Mouse (Mus musculus): Measurements from ENCODE around the gene Kpna4. TPM values are rescaled to one million over a fixed set of nuclear protein-coding genes. Genes with fewer than 3 reads are reported as not detected.

Gene Kpna4
- total and polyA plus RNA-seq, 2 experiments from 2014 or later = 18.6 to 31.3 TPM

- no peaks in the 10 kb centered on the region for H3K9me3 ChIP-seq (replicated peaks; ENCODE audit: control insufficient read depth, low read length)
- H3K27me3 ChIP-seq (ENCODE audit: control insufficient read depth, insufficient read depth, low read length) = no peaks in the 10 kb centered on the region
- no peaks in the 10 kb centered on the region for H3K36me3 ChIP-seq (replicated peaks; ENCODE audit: control insufficient read depth, insufficient read depth, low read length)
- TF ChIP-seq EP300 (IDR thresholded peaks at IDR 0.05; ENCODE audit: low read depth) (no peak), CTCF (IDR thresholded peaks at IDR 0.05; ENCODE audit: low read depth) (no peak)
- DNase-seq (ENCODE audit: low spot score) (no peak), ATAC-seq (ENCODE audit: insufficient read depth, low read depth) (no peak)
- H3K4me3 ChIP-seq (ENCODE audit: low read depth, low read length) = no peak overlapping the region
- H3K4me2 ChIP-seq (ENCODE audit: low read depth, low read length) = no peak overlapping the region
- no peak overlapping the region for H3K27ac ChIP-seq (ENCODE audit: low read depth)
- no peak overlapping the region for H3K9ac ChIP-seq (replicated peaks; ENCODE audit: low read depth, low read length)
- WGBS = 73% methylated on average over 6 of the region's 6 CpGs
- no peaks in the 10 kb centered on the region for H3K4me1 ChIP-seq (ENCODE audit: control insufficient read depth, insufficient read depth)
Measured at GRCm38 (mm10) chr3:69163057-69163456, 36.1 kb upstream of the Kpna4 start.

DNA sequence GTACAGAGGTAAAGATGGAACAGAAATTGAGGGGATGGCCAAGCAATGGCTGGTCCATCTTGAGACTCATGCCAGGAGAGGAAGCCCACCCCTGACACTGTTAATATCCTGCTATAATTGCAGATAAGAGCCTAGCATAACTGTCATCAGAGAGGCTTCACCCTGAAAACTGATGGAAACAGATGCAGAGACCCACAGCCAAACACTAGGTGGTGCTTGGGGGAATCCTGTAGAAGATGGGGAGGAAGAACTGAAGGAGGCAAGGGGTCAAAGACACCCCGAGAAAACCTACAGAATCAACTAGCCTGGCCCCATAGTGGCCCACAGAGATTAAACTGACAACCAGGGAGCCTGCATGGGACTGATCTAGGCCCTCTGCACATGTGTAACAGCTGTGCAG lies 33.5 kb upstream of the Kpna4 start:
- H3K4me3 ChIP-seq (ENCODE audit: low read depth, low read length) = no peak overlapping the region
- H3K4me1 ChIP-seq (ENCODE audit: control insufficient read depth, insufficient read depth) = no peaks in the 10 kb centered on the region
- H3K36me3 ChIP-seq (replicated peaks; ENCODE audit: control insufficient read depth, insufficient read depth, low read length) = no peaks in the 10 kb centered on the region
- no peak overlapping the region for H3K4me2 ChIP-seq (ENCODE audit: low read depth, low read length)
- DNase-seq (ENCODE audit: low spot score) (no peak), ATAC-seq (ENCODE audit: insufficient read depth, low read depth) (no peak)
- no peak for TF ChIP-seq EP300 (IDR thresholded peaks at IDR 0.05; ENCODE audit: low read depth)
- TF ChIP-seq CTCF (IDR thresholded peaks at IDR 0.05; ENCODE audit: low read depth) = no peak
- H3K27ac ChIP-seq (ENCODE audit: low read depth) = no peak overlapping the region
- no peaks in the 10 kb centered on the region for H3K9me3 ChIP-seq (replicated peaks; ENCODE audit: control insufficient read depth, low read length)
- H3K9ac ChIP-seq (replicated peaks; ENCODE audit: low read depth, low read length) = no peak overlapping the region
- no peaks in the 10 kb centered on the region for H3K27me3 ChIP-seq (ENCODE audit: control insufficient read depth, insufficient read depth, low read length)
- 47% methylated on average over 1 of the region's 1 CpGs for WGBS

DNA sequence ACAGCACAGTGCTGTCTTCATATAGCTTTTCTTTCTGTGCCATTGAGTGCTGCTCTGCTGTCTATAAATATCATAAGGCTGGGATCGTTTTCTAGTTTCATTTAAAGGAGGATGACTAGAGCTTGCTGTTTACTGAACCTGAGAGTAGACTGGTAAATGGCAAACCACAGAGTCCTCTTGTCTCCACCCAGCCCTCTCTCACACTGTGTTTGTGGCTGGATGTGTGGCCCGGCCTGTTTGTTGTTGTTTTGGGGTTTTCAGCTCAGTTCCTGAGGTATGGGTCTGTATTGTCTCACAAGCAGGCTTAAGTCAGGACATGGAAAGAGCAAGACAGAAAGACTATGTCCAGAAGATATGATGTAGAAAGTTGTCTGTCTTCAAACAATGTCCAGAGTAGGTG lies 32.6 kb upstream of the Kpna4 start:
- Histone ChIP-seq H3K27me3 (ENCODE audit: control insufficient read depth, insufficient read depth, low read length) (no peaks in the 10 kb centered on the region), H3K36me3 (replicated peaks; ENCODE audit: control insufficient read depth, insufficient read depth, low read length) (no peaks in the 10 kb centered on the region), H3K27ac (ENCODE audit: low read depth) (no peak overlapping the region), H3K4me1 (ENCODE audit: control insufficient read depth, insufficient read depth) (no peaks in the 10 kb centered on the region), H3K4me2 (ENCODE audit: low read depth, low read length) (no peak overlapping the region), H3K4me3 (ENCODE audit: low read depth, low read length) (no peak overlapping the region), H3K9me3 (replicated peaks; ENCODE audit: control insufficient read depth, low read length) (no peaks in the 10 kb centered on the region), H3K9ac (replicated peaks; ENCODE audit: low read depth, low read length) (no peak overlapping the region)
- 56% methylated on average over 2 of the region's 2 CpGs for whole genome bisulfite sequencing
- TF ChIP-seq EP300 (IDR thresholded peaks at IDR 0.05; ENCODE audit: low read depth) = no peak
- TF ChIP-seq CTCF (IDR thresholded peaks at IDR 0.05; ENCODE audit: low read depth) = no peak
- ATAC-seq (ENCODE audit: insufficient read depth, low read depth) = no peak
- DNase-seq (ENCODE audit: low spot score) = no peak

DNA sequence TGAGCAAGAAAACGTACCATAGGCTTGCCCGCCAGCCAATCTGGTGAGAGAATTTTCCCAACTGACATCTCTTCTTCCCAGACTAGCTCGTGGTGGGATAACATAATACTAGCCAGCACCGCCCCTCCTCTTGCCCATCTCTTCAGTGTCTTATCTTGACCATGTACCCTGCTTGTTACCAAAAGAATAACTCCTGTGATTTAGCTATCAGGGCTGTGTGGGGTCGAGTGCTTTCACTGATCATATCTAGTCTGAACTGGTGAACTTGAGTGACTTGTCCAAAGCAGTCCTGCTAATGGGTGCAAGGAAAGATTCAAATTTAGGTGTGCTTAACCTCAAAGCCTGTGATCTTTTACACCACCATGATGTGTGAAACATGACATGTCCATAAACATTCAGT lies 31.0 kb upstream of the Kpna4 start:
- H3K4me2 ChIP-seq (ENCODE audit: low read depth, low read length) = no peak overlapping the region
- TF ChIP-seq CTCF (IDR thresholded peaks at IDR 0.05; ENCODE audit: low read depth) (no peak), EP300 (IDR thresholded peaks at IDR 0.05; ENCODE audit: low read depth) (no peak)
- ATAC-seq (ENCODE audit: insufficient read depth, low read depth) (no peak), DNase-seq (ENCODE audit: low spot score) (no peak)
- no peak overlapping the region for H3K4me3 ChIP-seq (ENCODE audit: low read depth, low read length)
- 59% methylated on average over 5 of the region's 5 CpGs for WGBS
- no peaks in the 10 kb centered on the region for H3K9me3 ChIP-seq (replicated peaks; ENCODE audit: control insufficient read depth, low read length)
- no peaks in the 10 kb centered on the region for H3K36me3 ChIP-seq (replicated peaks; ENCODE audit: control insufficient read depth, insufficient read depth, low read length)
- no peaks in the 10 kb centered on the region for H3K4me1 ChIP-seq (ENCODE audit: control insufficient read depth, insufficient read depth)
- no peaks in the 10 kb centered on the region for H3K27me3 ChIP-seq (ENCODE audit: control insufficient read depth, insufficient read depth, low read length)
- no peak overlapping the region for H3K27ac ChIP-seq (ENCODE audit: low read depth)
- H3K9ac ChIP-seq (replicated peaks; ENCODE audit: low read depth, low read length) = no peak overlapping the region

- Histone ChIP-seq H3K9ac (replicated peaks; ENCODE audit: low read depth, low read length) (no peak overlapping the region), H3K36me3 (replicated peaks; ENCODE audit: control insufficient read depth, insufficient read depth, low read length) (no peaks in the 10 kb centered on the region), H3K4me3 (ENCODE audit: low read depth, low read length) (no peak overlapping the region), H3K4me1 (ENCODE audit: control insufficient read depth, insufficient read depth) (no peaks in the 10 kb centered on the region), H3K27ac (ENCODE audit: low read depth) (no peak overlapping the region), H3K4me2 (ENCODE audit: low read depth, low read length) (no peak overlapping the region), H3K9me3 (replicated peaks; ENCODE audit: control insufficient read depth, low read length) (no peaks in the 10 kb centered on the region), H3K27me3 (ENCODE audit: control insufficient read depth, insufficient read depth, low read length) (no peaks in the 10 kb centered on the region)
- no peak for DNase-seq (ENCODE audit: low spot score)
- 70% methylated on average over 13 of the region's 13 CpGs for WGBS
- TF ChIP-seq CTCF (IDR thresholded peaks at IDR 0.05; ENCODE audit: low read depth) (no peak), EP300 (IDR thresholded peaks at IDR 0.05; ENCODE audit: low read depth) (no peak)
- ATAC-seq (ENCODE audit: insufficient read depth, low read depth) = no peak
Measured at GRCm38 (mm10) chr3:69156484-69156883, 29.6 kb upstream of the Kpna4 start.

- ATAC-seq (ENCODE audit: insufficient read depth, low read depth) = no peak
- 71% methylated on average over 2 of the region's 2 CpGs for WGBS
- no peaks in the 10 kb centered on the region for H3K27me3 ChIP-seq (ENCODE audit: control insufficient read depth, insufficient read depth, low read length)
- no peak overlapping the region for H3K4me2 ChIP-seq (ENCODE audit: low read depth, low read length)
- H3K9me3 ChIP-seq (replicated peaks; ENCODE audit: control insufficient read depth, low read length) = no peaks in the 10 kb centered on the region
- no peaks in the 10 kb centered on the region for H3K36me3 ChIP-seq (replicated peaks; ENCODE audit: control insufficient read depth, insufficient read depth, low read length)
- H3K9ac ChIP-seq (replicated peaks; ENCODE audit: low read depth, low read length) = no peak overlapping the region
- H3K4me1 ChIP-seq (ENCODE audit: control insufficient read depth, insufficient read depth) = no peaks in the 10 kb centered on the region
- TF ChIP-seq EP300 (IDR thresholded peaks at IDR 0.05; ENCODE audit: low read depth) = no peak
- no peak for TF ChIP-seq CTCF (IDR thresholded peaks at IDR 0.05; ENCODE audit: low read depth)
- no peak overlapping the region for H3K27ac ChIP-seq (ENCODE audit: low read depth)
- no peak overlapping the region for H3K4me3 ChIP-seq (ENCODE audit: low read depth, low read length)
- DNase-seq (ENCODE audit: low spot score) = no peak
Measured at GRCm38 (mm10) chr3:69154691-69155090, 27.8 kb upstream of the Kpna4 start.

Measured in heart, postnatal 0 days (tissue).